Mouse (Mus musculus): ENCODE measurements around the gene Hba-a1. TPM values are rescaled to one million over a fixed set of nuclear protein-coding genes. Genes with fewer than 3 reads are reported as not detected.
"Not testable (repeated sequence)": the region's sequence is repeated elsewhere in the genome, so short reads cannot be mapped to it uniquely, and the experiment has no call there.

Hba-a1 gene
- total RNA-seq, 2 experiments from 2014 or later: 3,856 to 4,787 TPM

- no peak for DNase-seq
Observed at GRCm38 (mm10) chr11:32262674-32263415, 20.5 kb upstream of the Hba-a1 start.

GRCm38 (mm10) chr11:32265117-32265738, 18.1 kb upstream of the Hba-a1 start:
- DNase-seq: no peak

GRCm38 (mm10) chr11:32266194-32266593, 17.1 kb upstream of the Hba-a1 start:
- DNase-seq: no peak

- DNase-seq: no peak
Observed at GRCm38 (mm10) chr11:32266776-32267175, 16.5 kb upstream of the Hba-a1 start.

GRCm38 (mm10) chr11:32267188-32267884, 16.0 kb upstream of the Hba-a1 start, which contains the start of gene Nprl3:
TSS of gene Nprl3 (minus strand) at chr11:32267707.
- DNase-seq: peak; percentile 98

GRCm38 (mm10) chr11:32267964-32268363, 15.3 kb upstream of the Hba-a1 start:
- DNase-seq: no peak

- no peak for DNase-seq
Observed at GRCm38 (mm10) chr11:32268952-32269351, 14.4 kb upstream of the Hba-a1 start.

- DNase-seq: no peak
Observed at GRCm38 (mm10) chr11:32271178-32271577, 12.1 kb upstream of the Hba-a1 start.

GRCm38 (mm10) chr11:32276347-32276746, 7.0 kb upstream of the Hba-a1 start, which contains the start of gene Hba-x:
TSS of gene Hba-x (plus strand) at chr11:32276400.
- no peak for DNase-seq

- no peak for DNase-seq
Observed at GRCm38 (mm10) chr11:32277736-32278457, 5.4 kb upstream of the Hba-a1 start.

- no peak for DNase-seq
Observed at GRCm38 (mm10) chr11:32278458-32278957, 4.8 kb upstream of the Hba-a1 start.

- no peak for DNase-seq
Observed at GRCm38 (mm10) chr11:32280646-32281045, 2.7 kb upstream of the Hba-a1 start.

- no peak for DNase-seq
Observed at GRCm38 (mm10) chr11:32281416-32282144, 1.7 kb upstream of the Hba-a1 start.

GRCm38 (mm10) chr11:32284582-32284981, 1.3 kb downstream of the Hba-a1 start:
- DNase-seq: not testable (repeated sequence)

- DNase-seq: no peak
Observed at GRCm38 (mm10) chr11:32285031-32285775, 1.9 kb downstream of the Hba-a1 start.

GRCm38 (mm10) chr11:32285887-32286286, 2.6 kb downstream of the Hba-a1 start:
- not testable (repeated sequence) for DNase-seq

GRCm38 (mm10) chr11:32286695-32287492, 3.6 kb downstream of the Hba-a1 start, which contains the start of gene Hbq1b:
TSS of gene Hbq1b (plus strand) at chr11:32286965.
- DNase-seq: peak; percentile 86

- no peak for DNase-seq
Observed at GRCm38 (mm10) chr11:32287493-32287825, 4.1 kb downstream of the Hba-a1 start.

GRCm38 (mm10) chr11:32292819-32293218, 9.5 kb downstream of the Hba-a1 start:
- not testable (repeated sequence) for DNase-seq

GRCm38 (mm10) chr11:32293479-32293878, 10.2 kb downstream of the Hba-a1 start:
- not testable (repeated sequence) for DNase-seq

Measured in adrenal gland, postnatal 10 days (tissue).